Comparison of ENCODE assay signal across 13 mouse cellular contexts in the genomic region with DNA sequence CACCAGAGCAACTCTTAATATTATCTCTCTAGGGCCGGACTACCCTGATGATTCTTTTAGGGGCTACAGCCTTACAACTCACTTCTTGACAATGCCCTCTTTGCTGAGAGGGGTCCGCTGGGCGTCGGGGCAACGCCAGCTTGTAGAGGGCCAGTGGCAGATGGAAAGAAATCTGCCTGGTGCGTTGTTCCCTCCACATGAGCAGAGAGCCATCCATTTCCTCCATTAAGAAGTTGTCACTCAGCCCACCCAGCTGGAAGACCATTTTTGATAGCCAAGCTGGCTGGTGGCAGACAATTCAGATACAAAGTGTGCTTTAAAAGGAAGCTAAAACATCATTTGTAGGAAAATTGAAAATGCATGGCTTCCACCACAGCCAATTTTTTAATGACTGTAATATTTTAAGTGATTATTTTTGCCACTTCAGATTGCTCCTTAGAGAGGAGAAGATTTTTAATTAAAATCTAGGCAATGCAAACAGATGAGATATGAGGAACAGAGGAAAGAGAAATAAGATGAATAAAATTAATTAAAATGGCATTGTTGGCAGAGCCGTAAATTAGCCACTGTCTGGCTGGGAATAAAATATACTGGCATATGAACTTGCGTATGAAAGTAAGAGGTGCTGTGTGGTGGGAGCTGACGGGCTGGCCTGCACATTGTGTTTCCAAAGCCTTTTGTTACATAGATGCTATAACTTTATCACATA.
DNase-seq lines count a peak whose midpoint lies in the region; ATAC-seq and TF ChIP-seq lines count a peak whose summit lies in the region.
"Had no signal": no experiment of that assay in that cellular context is flagged by ENCODE, and none has a peak within 500 bp of the region (broad histone marks: within the 10 kb centered on the region; RNA-seq: fewer than 3 reads in every experiment).

No protein-coding gene starts in this region.

- H3K4me1 ChIP-seq in kidney, embryonic 16.5 days (ENCODE audit: insufficient read depth, low read length), result no peaks in the 10 kb centered on the region
- peaks cover 30% of the 10 kb centered on the region for H3K4me1 ChIP-seq in forebrain, embryonic 15.5 days
- no peaks in the 10 kb centered on the region for H3K4me1 ChIP-seq in midbrain, postnatal 0 days (ENCODE audit: insufficient read depth, low read length)

- H3K27me3 ChIP-seq in kidney, embryonic 16.5 days (ENCODE audit: insufficient read depth, low read length), result no peaks in the 10 kb centered on the region
- no peaks in the 10 kb centered on the region for H3K27me3 ChIP-seq in forebrain, embryonic 15.5 days
- H3K27me3 ChIP-seq in midbrain, postnatal 0 days (ENCODE audit: insufficient read depth, low read length), result no peaks in the 10 kb centered on the region
- H3K27me3 ChIP-seq: embryonic facial prominence, embryonic 13.5 days had no signal

- ATAC-seq in kidney, embryonic 16.5 days (ENCODE audit: low FRiP score, low TSS enrichment), result peak; percentile 23; the same call in 1 of the 2 replicates
- peak; percentile 83 for ATAC-seq in forebrain, embryonic 15.5 days (replicated peaks)
- peak; percentile 58; the same call in 1 of the 2 replicates for ATAC-seq in midbrain, postnatal 0 days (ENCODE audit: low FRiP score)
- ATAC-seq: CD4-positive, CD25-positive, alpha-beta regulatory T cell, adult 4 months had no signal

- no peak overlapping the region for H3K27ac ChIP-seq in kidney, embryonic 16.5 days (ENCODE audit: low read length)
- H3K27ac ChIP-seq in forebrain, embryonic 15.5 days (replicated peaks), result peak overlapping the region; percentile 43; the same call in 1 of the 2 replicates
- no peak overlapping the region for H3K27ac ChIP-seq in midbrain, postnatal 0 days (ENCODE audit: low read depth, low read length)
- H3K27ac ChIP-seq: embryonic facial prominence, embryonic 13.5 days; layer of hippocampus, adult 2 months; macrophage had no signal

- H3K9ac ChIP-seq in kidney, embryonic 16.5 days (replicated peaks; ENCODE audit: low read length), result no peak overlapping the region
- H3K9ac ChIP-seq in forebrain, embryonic 15.5 days (replicated peaks), result no peak overlapping the region
- no peak overlapping the region for H3K9ac ChIP-seq in midbrain, postnatal 0 days (replicated peaks; ENCODE audit: low read length, poor library complexity, severe bottlenecking)
- H3K9ac ChIP-seq: embryonic facial prominence, embryonic 13.5 days had no signal

- H3K4me3 ChIP-seq in kidney, embryonic 16.5 days (ENCODE audit: low read length), result no peak overlapping the region
- no peak overlapping the region for H3K4me3 ChIP-seq in forebrain, embryonic 15.5 days
- no peak overlapping the region for H3K4me3 ChIP-seq in midbrain, postnatal 0 days (ENCODE audit: low read depth, low read length)
- H3K4me3 ChIP-seq: embryonic facial prominence, embryonic 13.5 days; layer of hippocampus, adult 2 months had no signal

- no peaks in the 10 kb centered on the region for H3K9me3 ChIP-seq in kidney, embryonic 16.5 days (ENCODE audit: low read length)
- H3K9me3 ChIP-seq in forebrain, embryonic 15.5 days, result no peaks in the 10 kb centered on the region
- H3K9me3 ChIP-seq in midbrain, postnatal 0 days (ENCODE audit: low read length), result no peaks in the 10 kb centered on the region
- H3K9me3 ChIP-seq: embryonic facial prominence, embryonic 13.5 days had no signal

- 52% methylated on average over 9 of the region's 9 CpGs for WGBS in kidney, embryonic 16.5 days
- 27% methylated on average over 9 of the region's 9 CpGs for WGBS in forebrain, embryonic 15.5 days
- 53% methylated on average over 9 of the region's 9 CpGs for WGBS in midbrain, postnatal 0 days

- DNase-seq in kidney, postnatal 4 days, result no peak
- DNase-seq in cerebellum, adult 8-10 months, result peak; percentile 34
- peak; percentile 85 for DNase-seq in midbrain, postnatal 0 days (ENCODE audit: low spot score)
- no peak for DNase-seq in gastrocnemius, postnatal 10 days
- DNase-seq in testis, postnatal 10 days (ENCODE audit: low spot score), result no peak
- DNase-seq in gastrocnemius, adult 8-10 months (ENCODE audit: low spot score in 2 of 2), result no peak
- DNase-seq: adrenal gland, postnatal 25 days had no signal

- H3K4me2 ChIP-seq in kidney, embryonic 16.5 days (replicated peaks; ENCODE audit: low read depth, low read length), result no peak overlapping the region
- H3K4me2 ChIP-seq in forebrain, embryonic 15.5 days (replicated peaks), result no peak overlapping the region
- H3K4me2 ChIP-seq in midbrain, postnatal 0 days (ENCODE audit: low read depth, low read length, poor library complexity, severe bottlenecking), result no peak overlapping the region
- H3K4me2 ChIP-seq: embryonic facial prominence, embryonic 13.5 days had no signal

- no peak for TF ChIP-seq CTCF in midbrain, postnatal 0 days (IDR thresholded peaks at IDR 0.05)

- no peaks in the 10 kb centered on the region for H3K36me3 ChIP-seq in kidney, embryonic 16.5 days (ENCODE audit: insufficient read depth, low read length)
- H3K36me3 ChIP-seq in forebrain, embryonic 15.5 days, result no peaks in the 10 kb centered on the region
- no peaks in the 10 kb centered on the region for H3K36me3 ChIP-seq in midbrain, postnatal 0 days (ENCODE audit: insufficient read depth, low read length)
- H3K36me3 ChIP-seq: embryonic facial prominence, embryonic 13.5 days had no signal

Comparison
In these comparisons a context has a peak if more than half of its experiments do, and no peak if none do; other contexts are left out.
1. ATAC-seq: peak in every context shown above with its lines; median percentile 83 in forebrain, embryonic 15.5 days; 58 in midbrain, postnatal 0 days; 23 in kidney, embryonic 16.5 days.
2. DNase-seq: peak in cerebellum, adult 8-10 months (single experiment) and midbrain, postnatal 0 days (single experiment); none in kidney, postnatal 4 days (0 of 2), gastrocnemius, postnatal 10 days (single experiment), testis, postnatal 10 days (single experiment) and gastrocnemius, adult 8-10 months (0 of 2).